Mouse (Mus musculus) liver, embryonic 16.5 days (tissue): ENCODE measurements around the gene Mical3. TPM values are rescaled to one million over a fixed set of nuclear protein-coding genes. Genes with fewer than 3 reads are reported as not detected.

Experiments used
- ATAC-seq: fragments of 200-750 bp; cut with Nextera tagmentation; 2 replicates; pipeline ENCODE4 v1.8.0; 2017; ENCODE audit warnings: low read depth, mild to moderate bottlenecking, moderate number of reproducible peaks, moderate library complexity
- H3K27ac ChIP-seq: fragments of 300-500 bp; sonication (generic); 2 replicates; pipeline ENCODE4 v1.5.1; 2014; ENCODE audit warnings: mild to moderate bottlenecking, low read length
- H3K27me3 ChIP-seq: fragments of 300-500 bp; sonication (generic); 2 replicates; pipeline ENCODE4 v1.6.1; 2014; ENCODE audit warnings: low read depth, low read length, mixed read lengths; ENCODE audit not compliant: control insufficient read depth, insufficient read depth
- H3K36me3 ChIP-seq: fragments of 300-500 bp; sonication (generic); 2 replicates; pipeline ENCODE4 v1.6.1; 2014; ENCODE audit warnings: mild to moderate bottlenecking; ENCODE audit not compliant: control insufficient read depth, insufficient read depth
- H3K4me1 ChIP-seq: fragments of 300-500 bp; sonication (generic); 2 replicates; pipeline ENCODE4 v1.6.1; 2014; ENCODE audit warnings: low read depth, low read length, mixed read lengths; ENCODE audit not compliant: control insufficient read depth
- H3K4me2 ChIP-seq: fragments of 300-500 bp; sonication (generic); 2 replicates; pipeline ENCODE4 v1.6.1; 2014; ENCODE audit warnings: low read depth, low read length, mixed read lengths
- H3K4me3 ChIP-seq: fragments of 300-500 bp; sonication (generic); 2 replicates; pipeline ENCODE4 v1.5.1; 2014; ENCODE audit warnings: low read depth, mild to moderate bottlenecking, low read length
- H3K9ac ChIP-seq: fragments of 300-500 bp; sonication (generic); 2 replicates; pipeline ENCODE4 v1.6.1; 2014; ENCODE audit warnings: low read depth, low read length
- H3K9me3 ChIP-seq: fragments of 300-500 bp; sonication (generic); replicated peaks from 2 replicates; pipeline ENCODE4 v1.6.1; 2016; ENCODE audit warnings: low read length; ENCODE audit not compliant: control insufficient read depth
- WGBS: fragments of 180-500 bp; shearing (Covaris S2); extraction: QIAGEN DNeasy Blood & Tissue Kit; methylation state at CpG from one replicate; pipeline ENCODE4 v1.1.7; 2014; ENCODE audit not compliant: insufficient replicate concordance; 5-methylcytosine and 5-hydroxymethylcytosine counted together
- polyA plus RNA-seq: library from polyadenylated mRNA; unstranded; fragments of >200 nt; fragmentation: Nextera tagmentation; extraction: Ambion mirVana; gene quantifications from 2 replicates; pipeline ENCODE4 v1.2.1, GENCODE M21; 2015

Mical3 gene
- polyA plus RNA-seq, 1 experiment from 2014 or later, result 9.2 TPM

- Histone ChIP-seq H3K4me1 (no peaks in the 10 kb centered on the region; the same call in 1 of the 2 replicates), H3K9me3 (no peaks in the 10 kb centered on the region), H3K4me3 (no peak overlapping the region), H3K4me2 (no peak overlapping the region), H3K27me3 (no peaks in the 10 kb centered on the region), H3K36me3 (peaks cover 33% of the 10 kb centered on the region), H3K9ac (no peak overlapping the region), H3K27ac (no peak overlapping the region)
- ATAC-seq, result no peak
- WGBS, result 86% methylated on average over 9 of the region's 9 CpGs
These were observed 236.7 kb downstream of the Mical3 start for GRCm38 (mm10) chr6:120894089-120894488.

GRCm38 (mm10) chr6:120886696-120887095 lies 244.1 kb downstream of the Mical3 start:
- ATAC-seq, result no peak
- H3K36me3 ChIP-seq, result peaks cover 55% of the 10 kb centered on the region

GRCm38 (mm10) chr6:120884436-120884835 lies 246.4 kb downstream of the Mical3 start:
- no peaks in the 10 kb centered on the region for H3K4me1 ChIP-seq
- H3K9ac ChIP-seq, result no peak overlapping the region
- WGBS, result 89% methylated on average over 6 of the region's 6 CpGs
- ATAC-seq, result no peak
- no peak overlapping the region for H3K4me2 ChIP-seq
- H3K4me3 ChIP-seq, result no peak overlapping the region
- H3K36me3 ChIP-seq, result peaks cover 67% of the 10 kb centered on the region
- H3K27ac ChIP-seq, result no peak overlapping the region
- no peaks in the 10 kb centered on the region for H3K27me3 ChIP-seq
- no peaks in the 10 kb centered on the region for H3K9me3 ChIP-seq

More at GRCm38 (mm10) chr6:120886696-120887095, 244.1 kb downstream of the Mical3 start:
- H3K4me1 ChIP-seq, result no peaks in the 10 kb centered on the region
- H3K4me3 ChIP-seq, result no peak overlapping the region
- 90% methylated on average over 17 of the region's 17 CpGs for WGBS
- no peaks in the 10 kb centered on the region for H3K9me3 ChIP-seq
- H3K4me2 ChIP-seq, result no peak overlapping the region
- no peak overlapping the region for H3K9ac ChIP-seq
- no peak overlapping the region for H3K27ac ChIP-seq
- no peaks in the 10 kb centered on the region for H3K27me3 ChIP-seq

Other genes with a start within 250 kb of the Mical3 start
- 20.2 and 21.5 TPM in 2 replicates for gene Bid, start 214.1 kb downstream of the Mical3 start, polyA plus RNA-seq
- 5.7 and 7.8 TPM in 2 replicates for gene Pex26, start 52.7 kb upstream of the Mical3 start, polyA plus RNA-seq
- 5.3 and 6.2 TPM in 2 replicates for gene Tuba8, start 79.7 kb upstream of the Mical3 start, polyA plus RNA-seq
- 7.8 and 8.8 TPM in 2 replicates for gene Usp18, start 114.9 kb upstream of the Mical3 start, polyA plus RNA-seq
- 40.1 and 43.3 TPM in 2 replicates for gene Slc6a13, start 169.2 kb upstream of the Mical3 start, polyA plus RNA-seq
- 3.4 and 4.0 TPM in 2 replicates for gene Slc6a12, start 212.1 kb upstream of the Mical3 start, polyA plus RNA-seq